Mouse (Mus musculus) urinary bladder, postnatal 14 days (tissue): Measurements from ENCODE around the gene Ccdc88c.

Source experiments
- DNase-seq: peaks from one replicate; pipeline ENCODE4 v3.0.0; 2021; ENCODE audit warnings: low spot score

Ccdc88c gene

DNA sequence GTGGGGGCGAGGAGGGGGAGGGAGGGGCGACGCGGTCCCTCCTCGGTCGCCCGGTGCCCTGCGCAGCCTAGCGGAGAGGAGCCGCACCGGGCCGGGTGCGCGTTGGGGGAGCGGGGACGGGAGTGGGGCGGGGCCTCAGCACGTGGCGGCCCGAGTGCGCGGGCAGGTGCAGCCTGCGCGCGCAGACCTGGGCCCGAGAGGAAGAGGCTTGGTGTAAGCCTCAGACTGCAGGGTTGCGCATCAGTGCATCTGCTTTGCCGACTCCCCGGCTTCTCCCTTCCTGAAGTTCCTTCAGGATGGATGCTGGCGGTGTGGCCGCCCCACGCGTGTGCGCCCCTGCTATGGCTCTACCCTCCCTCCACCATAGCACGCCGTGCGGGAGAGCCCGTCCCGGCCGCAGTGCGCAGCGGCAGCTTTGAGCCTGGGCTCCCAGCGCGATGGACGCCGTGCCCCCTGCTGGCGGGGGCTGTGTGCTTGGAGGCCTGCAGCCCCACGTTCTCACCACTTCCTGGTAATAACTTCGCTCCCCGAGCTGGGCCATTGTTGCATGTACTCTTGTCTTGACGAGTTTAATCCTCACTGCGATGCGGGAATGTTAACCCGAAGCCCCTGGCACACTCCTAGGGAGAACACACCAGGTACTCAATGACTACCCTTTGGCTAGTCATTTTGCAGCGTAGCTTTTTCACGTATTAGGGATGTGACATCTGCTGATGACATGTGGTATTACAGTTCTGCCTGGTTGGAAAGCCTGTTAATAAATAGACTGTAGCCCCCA lies at the start of gene Ccdc88c:
Gene Ccdc88c, minus strand, starts transcription at position 103 of the 778 bp plus-strand sequence.
- peak; percentile 82 for DNase-seq

DNA sequence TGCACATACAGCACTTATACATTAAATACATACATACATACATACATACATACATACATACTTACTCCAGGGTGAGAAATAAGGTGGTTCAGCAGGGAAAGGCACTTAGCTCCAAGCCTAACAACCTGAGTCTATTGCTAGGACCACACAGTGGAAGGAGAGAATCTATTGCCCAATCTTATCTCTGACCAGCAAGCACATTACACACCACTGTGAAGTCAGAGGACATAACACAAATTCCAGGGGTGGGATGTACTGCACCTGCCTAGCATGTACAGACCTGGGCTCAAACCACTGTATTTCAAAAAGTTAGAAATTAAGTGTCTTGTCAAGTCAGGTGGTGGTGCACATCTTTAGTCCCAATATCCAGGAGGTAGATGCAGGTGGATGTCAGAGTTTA lies 49.1 kb upstream of the Ccdc88c start:
- DNase-seq, result no peak

DNA sequence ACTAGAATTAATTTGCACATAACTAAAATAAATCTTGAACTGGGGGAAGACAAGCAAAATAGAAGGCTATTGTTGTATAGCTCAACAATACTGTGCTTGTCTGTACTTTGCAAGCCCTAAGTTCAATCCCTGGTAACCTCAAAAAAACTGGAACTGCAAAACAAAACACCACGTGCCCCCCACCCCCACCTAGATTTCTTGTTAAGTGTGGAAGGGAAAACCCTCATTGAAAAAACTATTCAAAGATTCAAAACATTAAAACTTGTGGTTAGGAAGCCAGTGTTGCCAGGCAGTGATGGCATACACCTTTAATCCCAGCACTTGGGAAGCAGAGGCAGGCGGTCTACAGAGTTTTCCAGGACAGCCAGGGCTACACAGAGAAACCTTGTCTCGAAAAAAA lies 46.6 kb upstream of the Ccdc88c start:
- DNase-seq, result no peak

DNA sequence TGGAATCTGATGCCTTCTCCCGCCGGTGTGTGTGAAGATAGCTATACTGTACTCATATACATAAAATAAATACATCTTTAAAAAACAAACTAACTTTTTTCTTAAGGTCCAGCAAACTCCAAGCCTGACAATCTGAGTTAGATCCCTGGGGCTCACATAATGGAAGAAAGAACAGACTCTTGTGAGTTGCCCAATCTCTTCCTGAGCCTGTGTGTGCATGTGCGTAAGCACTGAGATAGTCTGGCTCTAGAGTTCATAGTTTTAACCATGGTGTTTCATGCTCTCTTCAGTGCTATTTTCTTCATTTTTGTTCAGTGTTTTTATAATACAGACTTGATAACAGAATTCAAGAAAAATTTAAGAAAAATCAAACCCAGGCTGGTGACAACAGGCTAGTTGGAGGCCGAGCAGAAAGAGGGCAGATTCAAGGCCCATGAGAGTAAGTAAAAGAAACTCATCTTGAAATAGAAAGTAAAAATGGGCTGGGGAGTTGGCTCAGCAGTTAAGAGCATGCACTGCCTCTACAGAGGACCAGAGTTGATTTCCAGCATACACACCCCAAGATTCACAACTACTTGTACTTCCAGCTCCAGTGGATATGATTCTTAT lies 46.1 kb upstream of the Ccdc88c start:
- DNase-seq, result no peak

DNA sequence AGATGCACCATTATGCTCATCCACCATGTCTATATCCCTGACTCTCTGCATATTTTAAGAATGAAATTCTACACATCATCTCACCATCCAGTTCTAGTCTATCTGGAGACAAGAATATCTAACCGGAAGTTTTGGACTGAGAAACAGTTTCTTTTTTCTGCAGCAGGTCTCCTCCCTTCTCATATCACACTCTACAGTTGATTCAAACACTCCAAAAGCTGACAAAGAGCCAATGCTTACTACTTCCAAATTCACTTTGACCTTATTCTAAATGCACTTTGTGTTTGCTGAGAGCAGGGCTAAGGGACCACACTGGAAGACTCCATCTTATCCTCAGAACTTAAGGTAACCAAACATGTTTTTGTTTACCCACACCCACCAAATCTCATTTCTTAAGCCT lies 41.0 kb upstream of the Ccdc88c start:
- no peak for DNase-seq

DNA sequence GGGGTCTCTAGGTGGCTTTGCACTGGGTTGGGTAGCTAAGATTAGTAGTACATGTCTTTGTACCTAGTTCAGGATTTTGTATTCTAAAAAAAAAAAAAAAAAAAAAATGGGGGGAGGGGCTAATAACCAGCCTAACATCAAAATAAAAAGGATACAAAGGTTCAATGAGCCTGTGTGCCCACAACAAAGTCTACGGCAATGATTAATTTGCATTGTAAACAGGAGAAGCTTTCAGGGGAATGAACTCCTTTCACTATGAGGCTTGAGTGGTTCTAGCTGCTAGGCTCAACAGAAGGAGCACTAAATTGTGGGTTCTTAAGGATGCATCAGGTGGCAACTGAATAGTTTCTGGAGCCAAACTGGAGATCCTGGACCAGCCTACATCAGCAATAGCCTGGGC lies 37.5 kb upstream of the Ccdc88c start:
- DNase-seq, result no peak

DNA sequence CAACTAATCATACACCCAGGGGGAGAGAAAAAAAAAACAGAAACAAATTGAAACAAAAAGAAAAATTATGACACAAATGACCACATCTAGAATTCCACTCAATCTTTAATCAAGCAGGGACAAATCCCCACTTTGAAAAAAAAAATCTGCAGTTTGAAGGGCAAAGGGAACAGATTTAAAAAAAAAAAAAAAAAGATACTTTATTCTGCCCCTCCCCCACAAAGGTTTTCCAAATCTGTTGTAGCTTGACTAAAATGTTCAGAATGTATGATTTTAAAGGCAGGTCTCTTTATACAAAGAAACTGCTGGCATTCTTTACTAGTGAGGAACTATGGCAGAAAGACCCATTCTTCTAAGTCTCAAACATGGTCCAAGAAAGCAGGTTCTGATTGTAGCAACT lies 11.1 kb upstream of the Ccdc88c start:
- no peak for DNase-seq

DNA sequence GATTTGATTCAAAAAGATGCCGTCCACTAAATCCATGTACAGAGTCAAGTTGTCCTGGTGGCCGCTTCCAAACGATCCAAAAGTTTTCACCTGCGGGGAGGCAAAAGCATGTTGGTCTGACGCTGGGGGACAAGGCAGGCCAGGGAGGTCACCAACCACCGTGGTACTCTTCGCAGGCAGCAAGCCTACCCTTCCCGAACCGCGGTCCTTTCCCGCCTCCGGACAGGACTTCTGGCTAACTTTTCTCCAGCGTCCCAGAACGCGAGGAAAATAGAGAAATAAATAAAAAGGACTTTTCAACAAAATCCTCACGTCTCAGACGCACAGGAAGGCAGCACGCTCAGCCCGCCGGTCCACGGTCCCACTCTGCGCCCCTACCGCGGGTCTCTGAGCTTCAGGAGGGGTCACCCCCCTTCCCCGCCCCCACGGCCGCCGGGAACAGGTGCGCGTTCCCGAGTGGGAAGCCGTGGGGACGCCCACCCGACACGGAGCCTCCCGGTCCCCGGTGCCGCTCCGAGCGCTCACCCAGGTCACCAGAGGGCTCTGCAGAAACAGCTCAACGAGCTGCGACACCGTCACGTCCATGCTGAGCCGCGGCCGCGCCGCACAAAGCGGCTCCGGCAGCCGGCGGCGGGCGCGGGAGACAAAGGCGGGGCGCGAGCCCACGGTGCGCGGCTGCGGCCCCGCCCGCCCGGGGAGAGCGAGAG lies 456 bp downstream of the Ccdc88c start:
- no peak for DNase-seq

DNA sequence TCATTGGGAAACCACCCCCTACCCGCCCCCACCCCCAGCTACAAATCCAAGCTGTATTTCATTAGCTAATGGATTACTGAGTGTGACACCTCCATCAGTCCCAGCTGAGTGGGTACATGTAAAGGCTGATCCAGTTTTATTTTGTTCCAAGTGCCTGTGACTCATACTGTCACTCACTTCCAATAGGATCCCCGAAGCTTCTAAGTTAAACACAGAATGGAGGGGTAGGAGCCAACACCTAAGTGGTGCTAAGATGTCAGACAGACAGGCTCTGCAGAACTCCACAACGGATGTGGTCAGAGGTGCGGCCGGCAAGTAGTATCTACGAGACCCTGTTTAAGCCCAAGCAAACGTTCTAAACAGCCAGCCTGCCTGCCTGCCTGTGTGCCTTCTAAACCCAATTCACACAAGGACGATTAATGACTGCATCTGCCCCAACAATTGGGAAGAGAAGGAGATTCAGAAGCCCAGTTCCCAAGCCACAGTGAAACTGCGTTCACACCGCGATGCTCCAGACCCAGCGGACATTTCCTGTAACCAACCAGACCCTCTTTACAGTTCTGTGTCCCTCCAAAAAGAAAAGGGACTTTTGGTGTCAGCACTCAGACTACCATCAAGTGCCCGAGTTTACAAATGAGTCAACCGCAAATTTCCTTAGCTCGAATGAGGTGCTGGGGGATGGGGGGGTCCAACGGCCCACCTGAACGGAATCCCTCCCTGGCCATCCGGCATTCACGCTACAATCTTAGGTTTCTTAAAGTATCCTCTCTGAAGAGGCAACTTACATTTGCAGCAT lies 1.2 kb downstream of the Ccdc88c start:
- no peak for DNase-seq

DNA sequence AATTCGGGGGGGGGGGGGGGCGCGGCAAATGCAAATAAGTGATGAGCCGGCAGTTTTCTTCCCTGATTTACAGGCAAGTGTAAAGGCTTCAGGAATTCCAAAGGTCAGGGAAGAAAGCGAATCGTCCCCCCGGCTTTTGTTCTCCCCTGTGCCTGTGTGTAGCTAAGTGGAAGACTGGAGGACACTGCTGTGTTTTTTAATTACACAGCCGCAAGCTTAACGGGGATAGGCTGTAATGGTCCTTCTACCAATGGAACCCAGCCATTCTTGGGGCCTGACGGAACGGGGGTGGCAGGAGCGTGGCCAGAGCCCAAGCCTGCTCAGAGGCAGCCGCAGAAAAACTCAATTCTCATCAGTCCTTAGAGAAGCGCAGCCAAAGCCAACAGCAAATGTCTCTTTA lies 1.9 kb downstream of the Ccdc88c start:
- no peak for DNase-seq

DNA sequence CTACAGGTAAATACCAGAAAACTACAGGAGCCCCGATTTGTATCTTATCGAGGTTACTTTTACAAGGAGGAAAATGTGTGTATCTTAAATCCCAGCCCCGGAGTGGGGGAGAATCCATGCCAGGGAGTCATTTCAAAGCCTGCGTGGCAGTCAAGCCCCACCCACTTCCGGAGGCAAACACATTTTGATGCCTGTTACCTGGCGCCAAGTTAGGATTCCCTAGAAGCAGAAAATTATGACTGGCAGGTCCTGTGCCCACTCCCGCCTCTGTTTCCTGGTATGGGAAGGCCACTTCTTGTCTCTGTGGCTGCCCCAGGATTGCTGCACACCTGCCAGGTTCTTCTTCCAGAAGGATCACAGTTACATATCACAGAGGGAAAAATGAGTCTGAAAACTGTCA lies 2.3 kb downstream of the Ccdc88c start:
- no peak for DNase-seq

DNA sequence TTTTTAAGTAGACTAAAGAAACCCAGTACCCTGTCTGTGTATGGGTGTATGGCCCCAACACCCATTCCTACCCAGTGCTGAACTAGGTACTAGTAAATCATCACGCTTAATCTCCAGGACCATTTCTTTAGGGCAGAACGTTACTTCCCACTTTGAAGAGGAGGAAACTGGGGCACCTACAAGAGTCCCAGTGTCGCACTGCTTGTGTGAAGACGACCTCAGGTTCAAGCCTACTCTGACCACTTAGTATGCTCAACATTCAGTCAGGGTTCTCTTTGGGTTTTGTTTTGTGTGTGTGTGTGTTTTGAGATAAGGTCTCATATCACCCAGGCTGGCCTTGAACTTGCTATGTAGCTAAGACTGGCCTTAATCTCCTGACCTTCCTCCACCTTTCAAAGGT lies 2.8 kb downstream of the Ccdc88c start:
- DNase-seq, result no peak

DNA sequence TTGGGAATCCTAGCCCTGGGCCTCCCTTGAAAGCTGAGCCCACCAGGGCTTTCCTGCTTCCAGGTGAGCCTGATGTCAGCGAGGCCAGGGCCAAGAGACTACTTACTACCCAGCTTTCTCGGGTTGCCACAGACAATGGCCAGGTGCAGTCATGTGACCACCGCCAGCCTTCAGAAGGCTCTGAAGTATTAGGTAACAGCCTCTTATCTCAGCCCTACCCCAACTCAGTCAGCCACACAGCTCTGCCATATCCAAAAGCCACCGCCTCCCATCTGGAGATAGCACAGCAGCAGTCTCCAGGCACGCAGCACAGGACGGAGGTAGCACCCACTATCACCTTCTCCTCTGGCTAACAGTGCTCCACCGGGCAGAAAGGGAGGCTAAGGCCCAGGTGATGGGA lies 3.5 kb downstream of the Ccdc88c start:
- no peak for DNase-seq

DNA sequence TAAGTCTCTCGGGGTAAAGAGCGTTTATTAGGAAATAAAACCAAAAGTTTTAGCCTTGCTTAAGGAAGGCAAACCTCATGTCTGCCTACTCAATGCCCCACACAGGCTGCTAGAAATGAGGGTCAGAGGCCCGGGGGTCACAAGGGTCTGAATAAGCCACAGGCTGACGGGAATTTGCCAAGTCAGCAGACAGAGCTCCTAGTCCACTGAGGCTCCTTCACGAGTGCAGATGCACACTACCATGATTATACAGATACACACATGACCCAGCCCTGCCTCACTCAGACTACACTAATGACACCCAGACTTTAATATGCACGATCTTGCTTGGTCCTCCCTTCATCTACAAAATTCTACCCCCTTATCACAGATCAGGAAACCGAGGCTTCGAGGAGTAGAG lies 4.0 kb downstream of the Ccdc88c start:
- DNase-seq, result no peak

DNA sequence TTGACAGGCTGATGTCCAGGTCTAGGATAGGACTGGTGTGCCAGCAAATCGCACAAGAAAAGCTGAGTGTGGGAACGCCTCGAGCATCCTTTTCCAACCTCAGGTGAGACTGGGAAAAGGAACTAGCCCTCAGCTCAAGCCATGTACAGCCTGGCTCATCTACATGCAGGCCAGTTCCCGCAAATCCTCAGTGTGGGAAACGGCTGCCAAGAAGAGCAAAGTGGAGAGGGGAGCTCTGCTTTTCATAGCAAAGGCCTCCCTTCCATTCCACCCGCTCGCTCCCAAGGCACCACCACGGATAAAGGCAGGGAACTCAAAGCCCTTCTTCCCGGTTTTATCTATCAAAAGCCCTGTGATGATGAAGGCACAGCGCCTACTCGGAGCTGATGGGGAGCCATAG lies 5.7 kb downstream of the Ccdc88c start:
- DNase-seq, result no peak

DNA sequence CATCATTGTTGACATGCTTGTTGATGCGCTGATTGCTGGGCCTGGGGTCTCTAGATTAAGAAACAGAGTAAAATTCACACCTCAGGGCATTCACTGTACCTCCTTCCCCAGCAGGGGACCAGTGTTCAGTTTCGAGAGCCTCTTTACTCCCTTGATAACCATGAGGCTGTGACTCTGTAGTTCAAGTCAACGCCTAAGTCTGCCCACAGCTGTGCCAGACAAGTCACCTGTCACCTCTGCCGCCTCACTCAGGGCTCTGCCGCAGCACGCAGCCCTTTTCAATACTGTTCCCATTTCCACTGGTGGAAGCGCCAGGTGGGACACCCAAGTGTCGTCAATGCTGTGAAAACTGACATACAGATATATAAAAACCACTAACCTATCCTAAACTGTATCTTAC lies 6.5 kb downstream of the Ccdc88c start:
- no peak for DNase-seq

DNA sequence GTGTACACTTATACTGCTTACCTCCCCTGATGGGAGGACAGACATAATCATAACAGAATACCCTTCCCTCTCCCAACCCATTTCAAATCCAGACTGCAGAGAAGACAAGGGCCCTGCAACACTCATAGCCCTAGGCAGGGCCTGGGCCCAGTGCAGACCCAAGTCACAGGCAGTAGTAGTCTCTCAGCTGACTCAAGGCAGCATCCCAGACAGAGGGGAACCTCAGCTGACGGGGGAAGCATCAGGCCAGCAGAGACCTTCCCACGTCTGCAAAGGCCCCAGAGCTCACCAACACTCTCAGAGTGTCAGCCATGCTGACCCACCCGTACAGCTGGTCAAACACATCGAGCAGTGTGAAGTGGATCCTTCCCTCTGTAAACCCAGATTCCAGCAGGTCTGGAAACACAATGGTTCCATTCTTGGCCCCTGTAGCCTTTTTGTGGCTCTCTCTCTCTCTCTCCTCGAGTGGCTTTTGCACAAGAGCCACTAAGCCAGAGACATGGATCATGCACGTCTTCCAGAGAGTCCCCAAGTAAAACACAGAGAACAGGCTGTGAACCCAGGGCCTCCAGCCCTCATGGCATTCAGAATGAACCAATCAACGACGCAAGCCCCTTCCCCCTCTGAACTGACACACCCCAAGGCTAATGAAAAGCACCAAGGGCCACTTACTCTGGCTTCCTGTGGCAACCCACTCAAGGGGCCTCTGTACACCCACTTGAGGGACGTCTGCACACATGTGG lies 7.2 kb downstream of the Ccdc88c start:
- no peak for DNase-seq

DNA sequence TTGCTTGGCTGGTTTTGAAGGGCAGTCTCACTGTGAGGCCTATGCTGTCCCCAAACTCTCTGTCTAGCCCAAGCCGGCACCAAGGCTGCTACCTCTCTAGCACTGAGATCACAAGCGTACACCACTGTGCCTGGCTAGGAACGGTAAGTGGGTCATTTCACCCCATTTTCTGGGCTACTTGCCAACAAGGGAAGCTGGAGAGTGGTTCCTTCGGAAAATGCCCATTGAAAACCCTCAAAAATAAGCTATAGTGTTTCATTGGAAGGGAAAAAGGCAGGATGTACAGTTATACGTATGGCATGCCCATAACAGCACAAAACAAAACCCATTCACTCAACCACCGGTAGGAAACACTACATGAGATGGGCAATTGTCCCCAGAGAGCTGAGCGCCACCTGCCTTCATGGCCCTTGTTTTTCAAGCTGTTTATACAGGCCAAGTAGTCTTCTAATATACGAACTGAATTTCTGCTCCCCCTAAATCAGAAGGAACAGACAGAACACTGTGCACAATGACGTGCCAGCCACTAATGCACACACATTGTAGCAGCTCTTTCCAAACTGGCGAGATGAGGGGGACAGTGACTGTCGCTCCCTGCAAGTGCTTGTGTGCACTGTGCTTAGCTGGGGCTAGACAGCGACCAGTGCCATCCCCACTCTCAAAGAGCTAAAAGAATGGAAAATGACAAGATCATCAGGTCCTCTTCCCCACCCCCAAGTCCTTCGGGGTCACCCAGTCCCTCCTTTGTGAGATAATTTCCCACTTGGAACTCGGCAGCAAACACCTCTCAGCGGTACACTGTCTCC lies 8.4 kb downstream of the Ccdc88c start:
- no peak for DNase-seq

DNA sequence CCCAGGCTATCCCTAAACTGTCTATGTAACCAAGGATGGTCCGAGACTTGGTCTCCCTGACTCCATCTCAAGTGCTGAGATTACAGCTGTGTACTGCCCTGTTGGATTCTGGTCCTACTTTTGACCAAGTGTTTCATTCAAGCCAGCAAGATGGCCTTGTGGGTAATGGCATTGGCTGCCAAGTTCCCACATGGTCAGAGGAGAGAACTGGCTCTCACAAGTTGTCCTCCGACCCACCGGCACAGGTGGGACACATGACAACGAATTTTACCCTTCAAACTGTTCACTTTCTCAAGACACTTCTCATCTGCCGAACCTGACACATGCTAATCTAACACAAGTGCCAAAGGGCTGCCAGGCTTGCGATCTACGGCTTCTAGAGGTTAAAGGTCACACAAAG lies 9.4 kb downstream of the Ccdc88c start:
- no peak for DNase-seq

DNA sequence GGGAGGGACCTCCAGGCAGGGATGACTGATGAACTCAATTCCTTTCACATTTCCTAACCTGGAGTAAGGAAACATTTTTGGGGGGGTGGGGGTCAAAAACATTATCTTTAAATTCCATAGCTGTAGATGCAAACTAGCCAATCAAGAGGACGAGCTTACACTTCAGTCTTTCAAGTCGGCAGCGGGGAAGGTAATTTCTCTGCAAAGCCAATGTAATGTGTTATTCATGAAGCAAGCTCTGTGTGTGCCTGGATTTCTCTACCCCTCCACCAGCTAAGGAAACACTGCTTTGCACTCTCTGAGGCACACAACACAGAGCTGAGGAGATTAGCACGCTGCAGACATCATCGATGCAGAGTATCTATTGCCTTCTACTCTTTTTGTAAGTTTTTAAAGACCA lies 9.8 kb downstream of the Ccdc88c start:
- no peak for DNase-seq

DNA sequence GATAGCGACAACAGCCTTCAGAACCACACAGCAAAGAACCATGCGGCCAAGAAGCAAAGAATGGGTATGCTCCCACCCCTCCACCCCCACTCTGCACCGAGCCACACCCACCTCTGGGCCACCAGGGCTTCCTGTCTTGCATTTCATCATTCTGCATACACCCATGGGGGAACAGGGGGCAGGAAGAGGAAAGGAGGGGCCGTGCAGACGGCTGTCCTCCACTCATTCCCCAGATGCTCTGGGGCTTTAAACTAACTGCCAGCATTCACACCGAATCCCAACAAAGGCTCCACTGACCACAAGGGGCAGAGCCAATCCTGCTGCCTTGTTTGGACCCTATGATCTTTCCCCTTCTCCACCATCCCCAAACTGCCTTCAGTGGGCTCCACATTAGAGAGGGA lies 10.9 kb downstream of the Ccdc88c start:
- DNase-seq, result no peak
